Mouse (Mus musculus): ENCODE measurements at regions not wholly inside any gene's neighbourhood (a gene's known extent, or its start where the extent isn't known, plus 50 kb on each side); places are given as distances from the start of the nearest gene placed in this dataset.
A peak's percentile ranks its signal among the peaks of the same experiment; 100 is the strongest.

DNA sequence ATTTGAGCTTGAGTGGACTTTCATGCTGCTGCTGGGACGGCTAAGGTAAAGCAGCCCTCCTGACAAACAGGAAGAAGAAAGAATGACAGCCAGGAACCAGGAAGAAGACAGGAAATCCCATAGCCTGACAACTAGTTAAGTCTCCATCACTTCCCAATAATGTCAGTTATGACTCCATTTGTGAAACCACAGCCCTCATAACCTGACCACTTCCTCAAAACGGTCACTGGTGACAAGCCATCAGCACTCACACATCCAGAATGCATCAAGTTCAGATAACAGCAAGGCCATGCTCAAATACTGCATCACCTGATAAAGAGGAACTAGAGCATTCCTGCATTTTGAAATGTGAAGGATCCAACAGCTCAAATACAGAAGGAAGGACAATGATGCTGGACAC is 288.3 kb downstream of the Zfp706 start:
- H3K27me3 ChIP-seq, result no peaks in the 10 kb centered on the region; the same call in 1 of the 2 replicates
- WGBS, result 46% methylated on average over 2 of the region's 2 CpGs
- H3K36me3 ChIP-seq, result no peaks in the 10 kb centered on the region
- ATAC-seq (ENCODE audit: insufficient number of reproducible peaks, insufficient read depth, low FRiP score, low TSS enrichment), result no peak
- peaks cover 15% of the 10 kb centered on the region for H3K4me1 ChIP-seq
- no peak overlapping the region for H3K4me2 ChIP-seq (replicated peaks)
- H3K9me3 ChIP-seq, result no peaks in the 10 kb centered on the region
- no peak overlapping the region for H3K27ac ChIP-seq
- no peak overlapping the region for H3K9ac ChIP-seq
- H3K4me3 ChIP-seq, result no peak overlapping the region

DNA sequence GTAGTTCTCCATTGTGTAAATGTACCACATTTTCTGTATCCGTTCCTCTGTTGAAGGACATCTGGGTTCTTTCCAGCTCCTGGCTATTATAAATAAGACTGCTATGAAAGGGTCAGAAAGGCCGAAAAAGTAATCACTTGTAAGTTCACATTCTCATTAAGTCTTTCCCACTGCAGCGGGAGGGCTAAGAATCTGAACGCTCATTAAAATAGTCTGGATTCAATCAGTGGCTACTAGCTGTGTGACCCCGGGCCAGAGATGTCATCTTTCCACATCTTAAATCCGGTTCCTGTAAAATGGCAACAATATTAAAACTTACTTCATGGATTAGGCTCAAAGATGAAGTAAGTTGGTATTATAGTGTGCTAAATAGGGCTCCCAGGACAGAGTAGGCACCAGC is 289.7 kb downstream of the Zfp706 start:
- Histone ChIP-seq H3K9me3 (no peaks in the 10 kb centered on the region), H3K36me3 (no peaks in the 10 kb centered on the region), H3K4me3 (no peak overlapping the region), H3K4me1 (peaks cover 15% of the 10 kb centered on the region), H3K27me3 (no peaks in the 10 kb centered on the region; the same call in 1 of the 2 replicates), H3K4me2 (replicated peaks) (no peak overlapping the region), H3K9ac (no peak overlapping the region), H3K27ac (no peak overlapping the region)
- no peak for ATAC-seq (ENCODE audit: insufficient number of reproducible peaks, insufficient read depth, low FRiP score, low TSS enrichment)
- 39% methylated on average over 6 of the region's 6 CpGs for WGBS

DNA sequence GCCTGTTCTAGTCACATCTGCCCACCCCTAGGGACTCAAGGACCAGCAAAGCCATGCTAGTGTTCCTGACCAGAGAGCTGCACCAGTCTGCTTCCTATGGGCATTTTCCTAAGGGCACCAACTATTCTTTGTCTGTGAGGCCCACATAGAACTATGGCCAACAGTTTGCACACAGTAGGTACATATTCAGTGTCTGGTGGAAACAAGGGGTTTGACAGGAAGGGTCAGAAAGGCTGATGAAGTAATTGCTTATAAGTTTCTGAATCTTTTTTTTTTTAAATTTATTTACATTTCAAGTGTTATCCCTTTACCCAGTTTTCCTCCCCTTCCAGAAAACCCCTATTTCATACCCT is 290.9 kb downstream of the Zfp706 start:
- Histone ChIP-seq H3K27ac (no peak overlapping the region; the same call in 1 of the 2 replicates), H3K4me3 (peak overlapping the region; percentile 14; the same call in 1 of the 2 replicates), H3K36me3 (no peaks in the 10 kb centered on the region), H3K4me1 (peaks cover 6% of the 10 kb centered on the region), H3K9ac (no peak overlapping the region; the same call in 1 of the 2 replicates), H3K9me3 (no peaks in the 10 kb centered on the region), H3K27me3 (no peaks in the 10 kb centered on the region; the same call in 1 of the 2 replicates), H3K4me2 (replicated peaks) (peak overlapping the region; percentile 47)
- no peak for ATAC-seq (ENCODE audit: insufficient number of reproducible peaks, insufficient read depth, low FRiP score, low TSS enrichment)

- Histone ChIP-seq H3K4me1 (peaks cover 6% of the 10 kb centered on the region), H3K4me2 (replicated peaks) (peak overlapping the region; percentile 47), H3K4me3 (peak overlapping the region; percentile 14), H3K9ac (no peak overlapping the region; the same call in 1 of the 2 replicates), H3K27me3 (no peaks in the 10 kb centered on the region; the same call in 1 of the 2 replicates), H3K27ac (no peak overlapping the region; the same call in 1 of the 2 replicates), H3K9me3 (no peaks in the 10 kb centered on the region), H3K36me3 (no peaks in the 10 kb centered on the region)
- peak; percentile 67; the same call in 1 of the 2 replicates for ATAC-seq (ENCODE audit: insufficient number of reproducible peaks, insufficient read depth, low FRiP score, low TSS enrichment)
- WGBS, result 15% methylated on average over 26 of the region's 26 CpGs
Measured at GRCm38 (mm10) chr15:36715745-36716685, 291.6 kb downstream of the Zfp706 start.

- H3K9ac ChIP-seq, result no peak overlapping the region
- 92% methylated on average over 6 of the region's 6 CpGs for WGBS
- ATAC-seq (ENCODE audit: insufficient number of reproducible peaks, insufficient read depth, low FRiP score, low TSS enrichment), result no peak
Measured at GRCm38 (mm10) chr15:36715159-36715558, 292.4 kb downstream of the Zfp706 start.

DNA sequence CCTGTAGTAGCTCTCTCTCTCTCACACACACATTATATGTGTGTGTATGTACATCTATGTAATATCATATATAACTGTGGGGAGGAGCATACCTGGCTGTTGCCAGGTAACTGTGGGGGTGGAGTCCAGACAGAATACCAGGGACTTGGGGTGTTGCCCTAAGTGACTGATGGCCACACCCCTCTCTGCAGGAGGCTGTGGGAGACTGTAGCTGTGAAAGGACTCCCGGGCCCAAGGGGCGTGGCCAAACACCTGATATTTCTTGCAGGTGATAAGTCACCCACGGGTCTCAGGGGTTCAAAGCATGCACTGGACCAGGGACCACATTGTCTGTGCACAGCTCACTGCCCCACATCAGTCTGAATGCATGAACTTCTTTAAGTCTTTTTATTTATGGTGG is 297.8 kb downstream of the Zfp706 start:
- 60% methylated on average over 3 of the region's 3 CpGs for WGBS
- Histone ChIP-seq H3K9ac (no peak overlapping the region), H3K4me1 (no peaks in the 10 kb centered on the region), H3K27me3 (no peaks in the 10 kb centered on the region), H3K4me3 (no peak overlapping the region), H3K36me3 (no peaks in the 10 kb centered on the region), H3K27ac (no peak overlapping the region), H3K4me2 (replicated peaks) (no peak overlapping the region), H3K9me3 (no peaks in the 10 kb centered on the region)
- ATAC-seq (ENCODE audit: insufficient number of reproducible peaks, insufficient read depth, low FRiP score, low TSS enrichment), result no peak

More at GRCm38 (mm10) chr15:36715159-36715558, 292.4 kb downstream of the Zfp706 start:
- H3K9me3 ChIP-seq, result no peaks in the 10 kb centered on the region
- no peaks in the 10 kb centered on the region for H3K36me3 ChIP-seq
- H3K27me3 ChIP-seq, result no peaks in the 10 kb centered on the region
- H3K4me1 ChIP-seq, result peaks cover 6% of the 10 kb centered on the region
- no peak overlapping the region for H3K4me3 ChIP-seq
- no peak overlapping the region for H3K27ac ChIP-seq
- no peak overlapping the region for H3K4me2 ChIP-seq (replicated peaks)

DNA sequence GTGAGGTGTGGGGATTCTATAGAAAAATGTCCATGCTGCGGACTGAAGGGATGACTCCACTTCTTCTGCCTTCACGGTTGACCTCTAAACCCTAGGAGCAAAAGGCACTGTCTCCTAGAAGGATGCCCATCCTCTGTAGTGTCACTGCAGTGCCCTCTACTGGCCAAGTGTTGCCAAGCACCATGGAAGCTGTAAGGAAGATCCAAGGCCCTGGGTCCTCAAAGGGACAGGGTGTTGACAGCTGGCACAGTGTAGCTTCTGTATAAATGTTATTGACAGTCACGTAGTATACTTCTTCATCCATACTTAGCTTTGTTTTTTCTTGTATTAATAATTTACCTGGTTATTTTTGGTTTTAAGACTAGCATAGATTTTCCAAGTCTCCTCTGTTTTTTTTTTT is 299.1 kb downstream of the Zfp706 start:
- H3K27me3 ChIP-seq, result no peaks in the 10 kb centered on the region
- H3K4me1 ChIP-seq, result no peaks in the 10 kb centered on the region
- no peak overlapping the region for H3K27ac ChIP-seq
- WGBS, result 17% methylated on average over 3 of the region's 3 CpGs
- H3K9ac ChIP-seq, result no peak overlapping the region
- no peaks in the 10 kb centered on the region for H3K9me3 ChIP-seq
- no peak overlapping the region for H3K4me2 ChIP-seq (replicated peaks)
- no peak overlapping the region for H3K4me3 ChIP-seq
- no peak for ATAC-seq (ENCODE audit: insufficient number of reproducible peaks, insufficient read depth, low FRiP score, low TSS enrichment)
- H3K36me3 ChIP-seq, result no peaks in the 10 kb centered on the region

DNA sequence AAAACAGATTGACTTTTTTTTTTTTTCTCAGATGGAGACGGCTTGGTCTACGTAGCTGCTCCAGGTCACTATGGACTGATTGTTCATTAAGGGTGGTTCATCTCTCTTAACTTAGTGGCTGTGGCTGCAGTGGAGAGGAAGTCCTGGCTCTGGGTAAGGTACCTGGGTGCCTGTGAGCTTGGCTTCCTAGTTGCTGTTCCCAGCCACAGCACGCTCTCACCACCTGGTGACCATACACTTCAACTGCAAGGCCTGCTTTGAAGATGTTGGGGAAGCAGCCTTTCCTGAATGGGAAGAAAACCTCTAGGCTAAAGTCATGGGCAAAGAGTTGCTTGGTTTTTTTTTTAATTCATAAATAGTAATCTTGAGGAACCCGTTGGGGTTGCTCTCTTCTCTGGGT is 301.6 kb downstream of the Zfp706 start:
- Histone ChIP-seq H3K4me1 (no peaks in the 10 kb centered on the region), H3K4me3 (no peak overlapping the region), H3K27me3 (no peaks in the 10 kb centered on the region), H3K9me3 (no peaks in the 10 kb centered on the region), H3K36me3 (no peaks in the 10 kb centered on the region), H3K27ac (no peak overlapping the region), H3K4me2 (replicated peaks) (no peak overlapping the region), H3K9ac (no peak overlapping the region)
- no peak for ATAC-seq (ENCODE audit: insufficient number of reproducible peaks, insufficient read depth, low FRiP score, low TSS enrichment)
- WGBS, result 47% methylated on average over 4 of the region's 4 CpGs

DNA sequence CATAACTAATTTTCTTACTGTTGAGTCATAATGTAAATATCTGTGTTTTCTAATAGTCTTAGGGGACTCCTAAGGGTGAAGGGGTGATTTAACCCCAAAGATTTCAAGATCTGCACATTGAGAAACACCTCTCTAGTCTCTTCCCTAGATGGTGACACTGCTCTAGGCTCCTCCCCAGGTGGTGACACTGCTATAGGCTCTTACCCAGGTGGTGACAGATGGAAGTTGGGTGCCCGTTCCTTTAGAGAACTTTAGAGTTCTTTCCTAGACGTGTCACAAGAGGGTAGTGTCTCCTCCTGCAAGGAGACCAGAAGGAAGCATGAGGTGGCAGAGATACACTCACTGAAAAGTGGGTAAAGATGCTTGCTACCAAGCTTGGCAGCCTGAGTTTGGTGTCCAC is 302.2 kb downstream of the Zfp706 start:
- Histone ChIP-seq H3K4me2 (replicated peaks) (no peak overlapping the region), H3K27ac (no peak overlapping the region), H3K9me3 (no peaks in the 10 kb centered on the region), H3K27me3 (no peaks in the 10 kb centered on the region), H3K4me3 (no peak overlapping the region), H3K9ac (no peak overlapping the region), H3K36me3 (no peaks in the 10 kb centered on the region), H3K4me1 (no peaks in the 10 kb centered on the region)
- no peak for ATAC-seq (ENCODE audit: insufficient number of reproducible peaks, insufficient read depth, low FRiP score, low TSS enrichment)
- 43% methylated on average over 2 of the region's 2 CpGs for WGBS

DNA sequence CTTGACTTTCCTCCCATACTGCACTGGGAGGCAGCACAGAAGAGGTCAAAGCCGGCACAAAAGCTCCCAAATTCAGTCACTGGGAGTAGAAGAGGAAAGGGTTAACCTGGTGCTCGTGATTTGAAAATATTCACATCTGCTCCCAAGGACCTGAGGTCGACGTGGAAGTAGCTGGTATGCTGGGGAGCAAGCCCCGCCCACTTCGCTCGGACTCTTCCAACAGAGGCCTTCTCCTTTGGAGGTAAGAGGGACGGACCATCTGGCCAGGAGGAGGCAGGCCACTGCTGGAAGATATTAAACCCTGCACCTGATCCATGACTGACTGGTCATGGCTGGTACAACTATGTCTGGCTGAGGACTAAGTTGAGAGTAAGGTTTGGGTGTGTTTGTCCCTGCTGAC is 305.7 kb downstream of the Zfp706 start:
- Histone ChIP-seq H3K9ac (no peak overlapping the region), H3K4me2 (replicated peaks) (no peak overlapping the region), H3K27ac (no peak overlapping the region), H3K9me3 (no peaks in the 10 kb centered on the region), H3K36me3 (no peaks in the 10 kb centered on the region), H3K4me1 (no peaks in the 10 kb centered on the region), H3K27me3 (no peaks in the 10 kb centered on the region), H3K4me3 (no peak overlapping the region)
- 32% methylated on average over 8 of the region's 8 CpGs for WGBS
- ATAC-seq (ENCODE audit: insufficient number of reproducible peaks, insufficient read depth, low FRiP score, low TSS enrichment), result no peak

GRCm38 (mm10) chr15:36700196-36700595 is 307.4 kb downstream of the Zfp706 start:
- ATAC-seq (ENCODE audit: insufficient number of reproducible peaks, insufficient read depth, low FRiP score, low TSS enrichment), result no peak
- no peak overlapping the region for H3K27ac ChIP-seq
- H3K4me3 ChIP-seq, result no peak overlapping the region
- WGBS, result 85% methylated on average over 5 of the region's 5 CpGs
- H3K9ac ChIP-seq, result no peak overlapping the region
- no peak overlapping the region for H3K4me2 ChIP-seq (replicated peaks)
- no peaks in the 10 kb centered on the region; the same call in 1 of the 2 replicates for H3K4me1 ChIP-seq
- H3K36me3 ChIP-seq, result no peaks in the 10 kb centered on the region
- no peaks in the 10 kb centered on the region for H3K9me3 ChIP-seq
- no peaks in the 10 kb centered on the region for H3K27me3 ChIP-seq
